Mouse (Mus musculus): ENCODE results near the gene 6430548M08Rik. TPM values are rescaled to one million over a fixed set of nuclear protein-coding genes. Genes with fewer than 3 reads are reported as not detected.

The 6430548M08Rik gene
- polyA plus RNA-seq, 1 experiment from 2014 or later = 20.4 TPM

DNA sequence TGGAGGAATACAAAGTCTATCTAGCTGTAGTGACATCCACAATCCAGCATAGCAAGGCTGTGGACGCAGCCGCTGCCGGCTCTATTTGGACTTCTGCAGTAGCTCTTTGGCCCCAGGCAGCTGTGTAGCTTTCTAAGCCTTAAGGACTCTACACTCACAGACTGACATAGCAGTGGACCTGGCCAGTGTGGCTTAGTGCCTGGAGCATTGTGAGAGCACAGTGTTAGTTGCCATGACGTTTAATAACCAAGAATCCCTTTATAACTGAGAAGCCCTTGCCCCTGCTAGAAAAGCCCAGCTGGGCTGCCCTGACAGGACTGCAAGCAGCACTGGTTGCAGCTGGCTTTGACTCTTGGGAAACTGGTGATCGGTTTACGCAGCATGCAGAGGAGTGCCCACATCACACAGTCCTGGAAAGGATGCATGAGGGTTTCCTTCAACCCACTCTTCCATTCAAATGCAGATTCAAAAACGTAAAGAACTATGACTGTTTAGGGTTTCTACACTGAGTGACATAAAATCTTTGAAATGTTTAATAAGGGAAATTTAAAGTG lies 11.0 kb downstream of the 6430548M08Rik start:
- Histone ChIP-seq H3K9ac (ENCODE audit: low read length) (no peak overlapping the region), H3K4me2 (ENCODE audit: low read length) (no peak overlapping the region), H3K27me3 (replicated peaks; ENCODE audit: control insufficient read depth, insufficient read depth, low read length) (no peaks in the 10 kb centered on the region), H3K27ac (ENCODE audit: low read depth, low read length) (0 out of 2 replicates have a peak overlapping the region, but pooled peaks have one; percentile 30), H3K9me3 (replicated peaks; ENCODE audit: control insufficient read depth, low read length) (no peaks in the 10 kb centered on the region), H3K4me1 (ENCODE audit: control insufficient read depth, insufficient read depth, low read length) (0 out of 2 replicates have a peak, but pooled peaks cover 8% of the 10 kb centered on the region), H3K36me3 (ENCODE audit: control insufficient read depth, insufficient read depth, low read length) (no peaks in the 10 kb centered on the region), H3K4me3 (ENCODE audit: low read depth, low read length) (no peak overlapping the region)
- WGBS = 52% methylated on average over 7 of the region's 7 CpGs
- ATAC-seq = no peak
- DNase-seq (ENCODE audit: low spot score) = peak; percentile 36

- no peak for ATAC-seq
- Histone ChIP-seq H3K4me1 (ENCODE audit: control insufficient read depth, insufficient read depth, low read length) (0 out of 2 replicates have a peak, but pooled peaks cover 5% of the 10 kb centered on the region), H3K27ac (ENCODE audit: low read depth, low read length) (no peak overlapping the region), H3K9me3 (replicated peaks; ENCODE audit: control insufficient read depth, low read length) (no peaks in the 10 kb centered on the region), H3K4me2 (ENCODE audit: low read length) (no peak overlapping the region), H3K4me3 (ENCODE audit: low read depth, low read length) (no peak overlapping the region), H3K36me3 (ENCODE audit: control insufficient read depth, insufficient read depth, low read length) (no peaks in the 10 kb centered on the region), H3K9ac (ENCODE audit: low read length) (no peak overlapping the region), H3K27me3 (replicated peaks; ENCODE audit: control insufficient read depth, insufficient read depth, low read length) (no peaks in the 10 kb centered on the region)
- WGBS = 28% methylated on average over 14 of the region's 14 CpGs
- no peak for DNase-seq (ENCODE audit: low spot score)
Observed at GRCm38 (mm10) chr8:120126357-120127161, 12.6 kb downstream of the 6430548M08Rik start.

DNA sequence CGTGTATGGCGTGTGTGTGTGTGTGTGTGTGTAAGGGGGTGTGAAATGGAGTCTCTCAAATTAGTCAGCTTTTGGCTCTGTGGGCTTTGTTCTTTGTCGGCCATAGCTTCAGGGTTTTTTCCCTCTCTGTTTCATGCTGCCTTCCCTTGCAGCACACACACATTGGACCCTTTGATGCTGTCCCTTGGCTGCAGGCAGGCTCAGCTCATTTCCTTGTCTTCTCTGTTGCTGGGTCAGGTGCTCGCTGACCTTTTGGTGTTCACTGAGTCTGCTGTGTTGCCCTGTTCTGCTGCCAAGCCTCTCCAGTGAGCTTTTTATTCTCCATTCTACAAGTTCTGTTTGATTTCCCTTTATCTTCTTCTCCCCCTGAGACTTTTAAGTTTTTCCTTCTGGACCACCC lies 15.6 kb downstream of the 6430548M08Rik start:
- ATAC-seq = peak; percentile 54
- H3K4me1 ChIP-seq (ENCODE audit: control insufficient read depth, insufficient read depth, low read length) = 0 out of 2 replicates have a peak, but pooled peaks cover 5% of the 10 kb centered on the region
- H3K9me3 ChIP-seq (replicated peaks; ENCODE audit: control insufficient read depth, low read length) = no peaks in the 10 kb centered on the region
- H3K4me3 ChIP-seq (ENCODE audit: low read depth, low read length) = no peak overlapping the region
- H3K36me3 ChIP-seq (ENCODE audit: control insufficient read depth, insufficient read depth, low read length) = no peaks in the 10 kb centered on the region
- H3K27me3 ChIP-seq (replicated peaks; ENCODE audit: control insufficient read depth, insufficient read depth, low read length) = no peaks in the 10 kb centered on the region
- H3K27ac ChIP-seq (ENCODE audit: low read depth, low read length) = no peak overlapping the region
- WGBS = 46% methylated on average over 4 of the region's 4 CpGs
- peak; percentile 43 for DNase-seq (ENCODE audit: low spot score)
- no peak overlapping the region for H3K9ac ChIP-seq (ENCODE audit: low read length)
- H3K4me2 ChIP-seq (ENCODE audit: low read length) = no peak overlapping the region

- H3K9me3 ChIP-seq (replicated peaks; ENCODE audit: control insufficient read depth, low read length) = no peaks in the 10 kb centered on the region
- H3K27me3 ChIP-seq (replicated peaks; ENCODE audit: control insufficient read depth, insufficient read depth, low read length) = no peaks in the 10 kb centered on the region
- H3K4me3 ChIP-seq (ENCODE audit: low read depth, low read length) = no peak overlapping the region
- DNase-seq (ENCODE audit: low spot score) = no peak
- no peaks in the 10 kb centered on the region for H3K36me3 ChIP-seq (ENCODE audit: control insufficient read depth, insufficient read depth, low read length)
- H3K9ac ChIP-seq (ENCODE audit: low read length) = no peak overlapping the region
- no peak for ATAC-seq
- H3K27ac ChIP-seq (ENCODE audit: low read depth, low read length) = no peak overlapping the region
- peaks cover 5% of the 10 kb centered on the region; the same call in 1 of the 2 replicates for H3K4me1 ChIP-seq (ENCODE audit: control insufficient read depth, insufficient read depth, low read length)
- 85% methylated on average over 8 of the region's 8 CpGs for WGBS
- no peak overlapping the region for H3K4me2 ChIP-seq (ENCODE audit: low read length)
Observed at GRCm38 (mm10) chr8:120131158-120131557, 17.2 kb downstream of the 6430548M08Rik start.

DNA sequence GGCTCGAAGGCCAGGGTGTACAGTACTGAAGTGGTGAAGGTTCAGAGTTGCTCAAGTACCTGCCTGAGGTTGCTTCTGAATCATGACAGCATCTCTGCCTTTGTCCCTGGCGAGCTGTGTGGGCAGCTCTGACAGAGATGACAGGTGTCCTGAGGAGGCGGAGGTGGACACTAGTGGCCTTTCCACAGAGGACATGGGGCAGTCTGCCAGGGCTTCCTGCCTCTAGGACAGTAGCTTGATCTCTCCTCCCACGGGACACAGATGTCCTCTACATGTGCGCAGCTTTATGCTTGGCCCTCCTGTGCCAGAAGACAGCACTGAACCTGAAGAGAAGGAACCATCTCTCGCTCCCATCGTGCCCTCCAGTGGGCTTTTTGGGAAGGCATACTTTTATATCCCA lies 19.2 kb downstream of the 6430548M08Rik start:
- no peaks in the 10 kb centered on the region for H3K36me3 ChIP-seq (ENCODE audit: control insufficient read depth, insufficient read depth, low read length)
- H3K4me1 ChIP-seq (ENCODE audit: control insufficient read depth, insufficient read depth, low read length) = peaks cover 11% of the 10 kb centered on the region; the same call in 1 of the 2 replicates
- no peak for DNase-seq (ENCODE audit: low spot score)
- no peak overlapping the region for H3K4me2 ChIP-seq (ENCODE audit: low read length)
- WGBS = 81% methylated on average over 7 of the region's 7 CpGs
- no peak overlapping the region for H3K9ac ChIP-seq (ENCODE audit: low read length)
- no peak overlapping the region for H3K4me3 ChIP-seq (ENCODE audit: low read depth, low read length)
- H3K27ac ChIP-seq (ENCODE audit: low read depth, low read length) = no peak overlapping the region
- ATAC-seq = no peak
- no peaks in the 10 kb centered on the region for H3K27me3 ChIP-seq (replicated peaks; ENCODE audit: control insufficient read depth, insufficient read depth, low read length)
- no peaks in the 10 kb centered on the region for H3K9me3 ChIP-seq (replicated peaks; ENCODE audit: control insufficient read depth, low read length)

- Histone ChIP-seq H3K4me1 (ENCODE audit: control insufficient read depth, insufficient read depth, low read length) (peaks cover 11% of the 10 kb centered on the region; the same call in 1 of the 2 replicates), H3K4me2 (ENCODE audit: low read length) (no peak overlapping the region), H3K36me3 (ENCODE audit: control insufficient read depth, insufficient read depth, low read length) (no peaks in the 10 kb centered on the region), H3K4me3 (ENCODE audit: low read depth, low read length) (no peak overlapping the region), H3K27me3 (replicated peaks; ENCODE audit: control insufficient read depth, insufficient read depth, low read length) (no peaks in the 10 kb centered on the region), H3K27ac (ENCODE audit: low read depth, low read length) (no peak overlapping the region), H3K9me3 (replicated peaks; ENCODE audit: control insufficient read depth, low read length) (no peaks in the 10 kb centered on the region), H3K9ac (ENCODE audit: low read length) (no peak overlapping the region)
- ATAC-seq (no peak), DNase-seq (ENCODE audit: low spot score) (no peak)
- 89% methylated on average over 7 of the region's 7 CpGs for WGBS
Observed at GRCm38 (mm10) chr8:120135687-120136086, 21.7 kb downstream of the 6430548M08Rik start.

- Histone ChIP-seq H3K9me3 (replicated peaks; ENCODE audit: control insufficient read depth, low read length) (no peaks in the 10 kb centered on the region), H3K27ac (ENCODE audit: low read depth, low read length) (peak overlapping the region; percentile 61), H3K36me3 (ENCODE audit: control insufficient read depth, insufficient read depth, low read length) (no peaks in the 10 kb centered on the region), H3K27me3 (replicated peaks; ENCODE audit: control insufficient read depth, insufficient read depth, low read length) (no peaks in the 10 kb centered on the region), H3K4me2 (ENCODE audit: low read length) (no peak overlapping the region), H3K4me1 (ENCODE audit: control insufficient read depth, insufficient read depth, low read length) (peaks cover 11% of the 10 kb centered on the region; the same call in 1 of the 2 replicates), H3K9ac (ENCODE audit: low read length) (no peak overlapping the region), H3K4me3 (ENCODE audit: low read depth, low read length) (no peak overlapping the region)
- DNase-seq (ENCODE audit: low spot score) (peak; percentile 88), ATAC-seq (peak; percentile 90)
- WGBS = 34% methylated on average over 7 of the region's 7 CpGs
Observed at GRCm38 (mm10) chr8:120136618-120137017, 22.7 kb downstream of the 6430548M08Rik start.

- H3K36me3 ChIP-seq (ENCODE audit: control insufficient read depth, insufficient read depth, low read length) = no peaks in the 10 kb centered on the region
- DNase-seq (ENCODE audit: low spot score) = no peak
- no peak overlapping the region for H3K9ac ChIP-seq (ENCODE audit: low read length)
- H3K4me3 ChIP-seq (ENCODE audit: low read depth, low read length) = no peak overlapping the region
- H3K27me3 ChIP-seq (replicated peaks; ENCODE audit: control insufficient read depth, insufficient read depth, low read length) = no peaks in the 10 kb centered on the region
- no peak overlapping the region for H3K4me2 ChIP-seq (ENCODE audit: low read length)
- WGBS = 85% methylated on average over 2 of the region's 2 CpGs
- peaks cover 17% of the 10 kb centered on the region; the same call in 1 of the 2 replicates for H3K4me1 ChIP-seq (ENCODE audit: control insufficient read depth, insufficient read depth, low read length)
- ATAC-seq = no peak
- no peaks in the 10 kb centered on the region for H3K9me3 ChIP-seq (replicated peaks; ENCODE audit: control insufficient read depth, low read length)
- no peak overlapping the region for H3K27ac ChIP-seq (ENCODE audit: low read depth, low read length)
Observed at GRCm38 (mm10) chr8:120138958-120139357, 25.0 kb downstream of the 6430548M08Rik start.

- Histone ChIP-seq H3K4me3 (ENCODE audit: low read depth, low read length) (no peak overlapping the region), H3K27ac (ENCODE audit: low read depth, low read length) (no peak overlapping the region), H3K36me3 (ENCODE audit: control insufficient read depth, insufficient read depth, low read length) (no peaks in the 10 kb centered on the region), H3K27me3 (replicated peaks; ENCODE audit: control insufficient read depth, insufficient read depth, low read length) (no peaks in the 10 kb centered on the region), H3K9me3 (replicated peaks; ENCODE audit: control insufficient read depth, low read length) (no peaks in the 10 kb centered on the region), H3K9ac (ENCODE audit: low read length) (no peak overlapping the region), H3K4me1 (ENCODE audit: control insufficient read depth, insufficient read depth, low read length) (peaks cover 29% of the 10 kb centered on the region), H3K4me2 (ENCODE audit: low read length) (no peak overlapping the region)
- DNase-seq (ENCODE audit: low spot score) (no peak), ATAC-seq (no peak)
- WGBS = 66% methylated on average over 3 of the region's 3 CpGs
Observed at GRCm38 (mm10) chr8:120140769-120141168, 26.8 kb downstream of the 6430548M08Rik start.

All from forebrain, embryonic 14.5 days (tissue).